Mouse (Mus musculus) forebrain, embryonic 13.5 days (tissue): Measurements from ENCODE around the gene Heatr4. TPM values are rescaled to one million over a fixed set of nuclear protein-coding genes. Genes with fewer than 3 reads are reported as not detected.
"Not testable (repeated sequence)": the region's sequence is repeated elsewhere in the genome, so short reads cannot be mapped to it uniquely, and the experiment has no call there.

Source experiments
- ATAC-seq: fragments of 200-750 bp; cut with Nextera tagmentation; 2 replicates; pipeline ENCODE4 v1.8.0; 2017
- H3K27ac ChIP-seq: fragments of 300-500 bp; sonication (generic); 2 replicates; pipeline ENCODE4 v1.5.1; 2015; ENCODE audit warnings: inconsistent platforms, mild to moderate bottlenecking, moderate library complexity
- H3K27me3 ChIP-seq: fragments of 300-500 bp; sonication (generic); 2 replicates; pipeline ENCODE4 v1.6.1; 2015; ENCODE audit warnings: mild to moderate bottlenecking, inconsistent platforms
- H3K36me3 ChIP-seq: fragments of 300-500 bp; sonication (generic); 2 replicates; pipeline ENCODE4 v1.6.1; 2015; ENCODE audit warnings: mild to moderate bottlenecking, inconsistent platforms; ENCODE audit not compliant: poor library complexity, severe bottlenecking
- H3K4me1 ChIP-seq: fragments of 300-500 bp; sonication (generic); 2 replicates; pipeline ENCODE4 v1.6.1; 2015; ENCODE audit warnings: inconsistent platforms
- H3K4me2 ChIP-seq: fragments of 300-500 bp; sonication (generic); 2 replicates; pipeline ENCODE4 v1.6.1; 2015; ENCODE audit warnings: inconsistent platforms, mild to moderate bottlenecking, moderate library complexity
- H3K4me3 ChIP-seq: fragments of 300-500 bp; sonication (generic); 2 replicates; pipeline ENCODE4 v1.5.1; 2015; ENCODE audit warnings: mild to moderate bottlenecking, inconsistent platforms
- H3K9ac ChIP-seq: fragments of 300-500 bp; sonication (generic); 2 replicates; pipeline ENCODE4 v1.6.1; 2015; ENCODE audit warnings: mild to moderate bottlenecking, inconsistent platforms
- H3K9me3 ChIP-seq: fragments of 300-500 bp; sonication (generic); replicated peaks from 2 replicates; pipeline ENCODE4 v1.6.1; 2016; ENCODE audit warnings: inconsistent platforms
- WGBS: fragments of 180-500 bp; shearing (Covaris S2); methylation state at CpG from one replicate; pipeline ENCODE4 v1.1.7; 2015; 5-methylcytosine and 5-hydroxymethylcytosine counted together
- polyA plus RNA-seq: library from polyadenylated mRNA; unstranded; fragments of >200 nt; fragmentation: Nextera tagmentation; extraction: Ambion mirVana; gene quantifications from 2 replicates; pipeline ENCODE4 v1.2.1, GENCODE M21; 2015

The Heatr4 gene
- 0.05 TPM in 1 of 2 replicates, not detected in the other for polyA plus RNA-seq

DNA sequence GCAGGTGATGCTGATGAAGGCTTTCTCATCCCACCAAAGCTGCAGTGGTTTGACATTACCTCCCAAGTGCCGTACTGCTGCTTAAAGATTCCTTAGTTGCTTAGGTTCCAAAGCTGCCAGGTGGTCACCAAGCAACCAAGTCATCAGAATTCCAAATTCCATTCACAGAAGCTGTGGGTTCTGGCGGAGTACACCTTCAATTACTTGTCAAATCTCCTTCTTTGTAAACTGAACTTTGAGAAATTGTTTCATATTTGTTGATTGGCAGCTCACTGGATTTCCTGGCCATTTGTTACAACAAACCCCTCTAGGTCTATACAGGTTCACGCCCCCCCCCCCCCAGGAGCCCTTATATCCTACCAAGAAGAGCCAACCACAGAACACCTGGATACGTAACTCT is at the start of gene Heatr4:
Heatr4 (minus strand) TSS at position 101 of the 400 bp plus-strand sequence.
- Histone ChIP-seq H3K36me3 (no peaks in the 10 kb centered on the region), H3K4me2 (no peak within 1 kb of the TSS), H3K4me3 (no peak within 1 kb of the TSS), H3K4me1 (peaks cover 11% of the 10 kb centered on the region; the same call in 1 of the 2 replicates), H3K9ac (no peak within 1 kb of the TSS), H3K27me3 (no peaks in the 10 kb centered on the region), H3K27ac (no peak within 1 kb of the TSS), H3K9me3 (no peaks in the 10 kb centered on the region)
- no peak for ATAC-seq
- WGBS: 74% methylated on average over 4 of the region's 4 CpGs

DNA sequence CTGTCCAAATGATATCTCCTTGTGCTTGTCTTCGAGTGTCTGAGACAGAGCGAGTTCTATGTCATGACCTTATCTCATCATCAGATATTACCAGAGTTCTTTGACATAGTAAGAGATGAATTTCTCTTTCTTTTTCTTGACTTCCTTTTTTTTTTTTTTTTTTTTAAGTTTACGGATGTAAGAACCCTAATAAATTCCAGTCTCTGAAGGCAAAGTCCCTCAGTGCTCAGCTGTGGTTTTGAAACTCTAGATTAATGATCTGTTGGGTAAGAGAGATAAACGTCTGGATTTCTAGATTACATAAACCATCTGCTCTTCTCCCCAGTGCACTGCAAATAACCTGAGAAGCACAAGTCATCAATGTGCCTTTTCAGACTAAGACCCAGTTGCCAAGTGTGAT is 49.5 kb upstream of the Heatr4 start:
- no peak overlapping the region for H3K4me3 ChIP-seq
- H3K4me1 ChIP-seq: no peaks in the 10 kb centered on the region
- no peaks in the 10 kb centered on the region for H3K9me3 ChIP-seq
- H3K36me3 ChIP-seq: no peaks in the 10 kb centered on the region
- WGBS: 86% methylated on average over 4 of the region's 4 CpGs
- no peak overlapping the region for H3K9ac ChIP-seq
- H3K27me3 ChIP-seq: no peaks in the 10 kb centered on the region
- ATAC-seq: no peak
- no peak overlapping the region for H3K4me2 ChIP-seq
- H3K27ac ChIP-seq: no peak overlapping the region

DNA sequence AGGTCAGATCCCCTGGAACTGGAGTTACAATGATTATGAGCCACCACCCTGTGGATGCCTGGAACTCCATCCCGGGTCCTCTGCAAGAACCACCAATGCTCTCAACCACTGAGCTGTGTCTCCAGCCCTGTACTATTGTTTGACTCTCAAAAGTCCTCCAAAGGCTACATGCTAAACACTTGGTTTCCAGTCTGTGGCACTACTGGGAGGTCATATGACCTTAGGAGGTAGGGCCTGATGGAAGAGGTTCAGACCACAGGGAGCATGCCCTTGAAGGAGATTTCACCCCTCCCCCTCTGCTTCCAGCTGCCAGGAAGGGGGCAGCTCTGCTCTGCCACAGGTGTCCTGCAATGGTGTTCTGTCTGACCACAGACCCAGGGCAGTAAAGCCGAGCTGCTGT is 48.6 kb upstream of the Heatr4 start:
- H3K9me3 ChIP-seq, H3K4me1 ChIP-seq, H3K4me2 ChIP-seq, H3K4me3 ChIP-seq, H3K27me3 ChIP-seq, H3K9ac ChIP-seq, ATAC-seq, H3K36me3 ChIP-seq, H3K27ac ChIP-seq: not testable (repeated sequence)
- 85% methylated on average over 2 of the region's 2 CpGs for WGBS

DNA sequence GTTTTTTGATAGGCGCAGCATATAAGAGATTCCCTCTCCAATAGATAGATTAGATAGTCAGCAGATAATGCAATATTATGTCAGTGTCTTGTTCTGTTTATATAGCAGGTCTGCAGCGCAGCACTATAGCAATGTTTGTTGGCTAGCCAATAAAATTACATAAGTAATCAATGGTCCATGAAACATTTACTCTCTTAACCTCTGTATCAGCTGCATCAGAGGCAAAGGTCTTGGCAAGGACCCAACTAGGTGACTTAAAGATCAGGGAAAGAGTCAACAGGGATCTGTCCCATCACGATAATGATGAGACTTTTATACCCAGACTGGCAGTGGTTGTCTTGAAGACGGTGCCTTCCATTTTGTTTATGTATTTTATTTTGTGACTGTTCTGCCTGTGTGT is 48.2 kb upstream of the Heatr4 start:
- H3K4me1 ChIP-seq: no peaks in the 10 kb centered on the region
- WGBS: 94% methylated on average over 4 of the region's 4 CpGs
- no peak overlapping the region for H3K4me2 ChIP-seq
- no peaks in the 10 kb centered on the region for H3K9me3 ChIP-seq
- no peak overlapping the region for H3K4me3 ChIP-seq
- H3K9ac ChIP-seq: no peak overlapping the region
- H3K27me3 ChIP-seq: no peaks in the 10 kb centered on the region
- no peak overlapping the region for H3K27ac ChIP-seq
- ATAC-seq: no peak
- H3K36me3 ChIP-seq: no peaks in the 10 kb centered on the region

DNA sequence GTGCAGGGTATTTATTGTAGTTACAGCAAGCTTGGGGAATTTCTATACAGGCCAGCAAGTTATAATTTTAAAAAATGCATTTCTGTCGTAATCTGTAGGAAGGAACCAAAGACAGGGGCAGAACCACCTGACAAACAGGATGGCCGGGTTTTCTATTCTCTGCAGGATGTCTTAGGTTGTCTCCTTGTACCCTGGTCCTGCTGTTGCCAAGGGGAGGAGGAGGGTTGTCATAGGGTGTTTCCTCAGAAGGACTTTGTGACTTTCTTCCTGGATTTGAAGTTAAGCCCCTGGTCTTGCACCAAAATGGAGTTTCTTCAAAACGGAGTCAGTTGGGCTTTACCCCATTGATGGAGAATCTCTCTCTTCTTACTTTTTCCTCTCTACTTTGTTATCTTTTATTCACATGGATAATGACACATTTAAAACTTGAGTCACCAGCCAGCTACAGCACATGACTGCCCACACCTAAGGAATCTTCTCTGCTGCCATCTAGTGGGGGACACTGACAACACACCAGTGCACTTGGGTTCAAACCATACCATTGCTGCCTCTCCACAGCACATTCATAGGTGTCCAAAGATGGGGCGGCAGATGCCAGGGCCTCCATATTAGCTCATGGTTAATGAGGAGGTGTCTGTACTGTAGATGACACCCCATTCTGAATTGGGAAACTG is 46.1 kb upstream of the Heatr4 start:
- Histone ChIP-seq H3K4me3 (no peak overlapping the region), H3K4me2 (no peak overlapping the region), H3K27me3 (no peaks in the 10 kb centered on the region), H3K4me1 (no peaks in the 10 kb centered on the region), H3K27ac (no peak overlapping the region), H3K9ac (no peak overlapping the region), H3K9me3 (no peaks in the 10 kb centered on the region), H3K36me3 (no peaks in the 10 kb centered on the region)
- ATAC-seq: peak; percentile 83
- 74% methylated on average over 4 of the region's 4 CpGs for WGBS

DNA sequence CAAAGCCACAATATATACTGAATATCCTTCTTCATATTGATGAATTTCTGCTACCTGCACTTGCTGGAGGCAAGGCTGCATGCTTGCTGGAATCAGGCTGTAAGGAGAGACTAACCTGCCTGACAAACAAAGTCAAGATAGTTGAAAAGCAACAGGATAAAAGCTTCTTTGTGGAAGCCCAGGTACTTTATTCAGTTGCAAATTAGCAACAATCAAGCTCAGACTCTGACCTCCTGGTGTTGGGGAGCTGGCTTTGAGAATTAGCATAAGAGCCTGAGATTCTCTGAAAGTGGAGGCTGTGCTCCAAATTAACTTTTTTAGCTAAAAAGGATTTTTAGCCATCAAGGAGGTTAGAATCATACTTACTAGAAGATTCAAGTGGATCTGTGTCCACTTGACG is 44.4 kb upstream of the Heatr4 start:
- WGBS: 73% methylated on average over 1 of the region's 1 CpGs
- not testable (repeated sequence) for H3K9me3 ChIP-seq, H3K9ac ChIP-seq, ATAC-seq, H3K27ac ChIP-seq, H3K4me3 ChIP-seq, H3K27me3 ChIP-seq, H3K4me1 ChIP-seq, H3K36me3 ChIP-seq, H3K4me2 ChIP-seq

DNA sequence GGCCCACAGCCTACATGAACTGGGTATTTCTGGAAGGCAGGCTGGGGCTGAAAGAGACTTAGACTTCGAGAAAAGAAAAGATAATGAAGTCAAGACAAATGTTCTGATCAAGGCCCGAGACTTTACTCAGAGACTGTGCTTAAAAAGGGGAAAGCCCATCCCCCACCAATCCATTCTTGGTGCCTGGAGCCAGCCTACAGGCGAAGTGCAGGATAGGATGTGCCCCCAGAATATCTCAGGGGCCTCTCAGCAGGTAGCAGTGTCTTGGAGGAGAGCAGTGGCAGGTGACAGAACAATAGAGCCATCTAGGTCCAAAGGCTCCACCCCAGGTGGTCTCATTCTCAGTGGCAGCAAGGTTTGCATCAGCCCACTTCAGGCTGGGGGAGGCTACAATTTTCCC is 43.7 kb upstream of the Heatr4 start:
- not testable (repeated sequence) for H3K4me2 ChIP-seq, H3K9me3 ChIP-seq, H3K27ac ChIP-seq, H3K4me1 ChIP-seq, ATAC-seq, H3K36me3 ChIP-seq, H3K27me3 ChIP-seq, H3K9ac ChIP-seq, H3K4me3 ChIP-seq
- WGBS: 34% methylated on average over 3 of the region's 3 CpGs

DNA sequence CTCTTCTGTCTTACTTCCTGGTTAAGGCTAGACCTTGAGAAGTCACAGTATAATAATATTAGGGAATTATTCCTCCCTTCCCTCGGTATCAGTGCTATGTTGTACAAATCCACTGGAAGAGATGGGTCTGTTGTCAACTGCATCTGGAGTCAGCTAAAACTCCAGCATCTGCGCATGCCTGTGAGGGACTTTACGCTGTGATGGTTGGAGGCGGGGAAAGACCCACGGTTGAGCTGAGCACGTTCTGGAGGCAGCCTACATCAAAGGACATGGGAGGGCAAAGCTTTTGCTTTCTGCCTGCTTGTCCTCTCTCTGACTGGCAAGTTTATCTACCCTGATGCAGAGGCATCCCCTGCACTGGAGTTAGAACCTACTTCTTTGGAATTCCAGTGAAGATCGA is 41.2 kb upstream of the Heatr4 start:
- WGBS: 86% methylated on average over 7 of the region's 7 CpGs
- Histone ChIP-seq H3K4me2 (no peak overlapping the region), H3K4me1 (no peaks in the 10 kb centered on the region), H3K4me3 (no peak overlapping the region), H3K9me3 (no peaks in the 10 kb centered on the region), H3K9ac (no peak overlapping the region), H3K27me3 (no peaks in the 10 kb centered on the region), H3K27ac (no peak overlapping the region), H3K36me3 (no peaks in the 10 kb centered on the region)
- no peak for ATAC-seq

DNA sequence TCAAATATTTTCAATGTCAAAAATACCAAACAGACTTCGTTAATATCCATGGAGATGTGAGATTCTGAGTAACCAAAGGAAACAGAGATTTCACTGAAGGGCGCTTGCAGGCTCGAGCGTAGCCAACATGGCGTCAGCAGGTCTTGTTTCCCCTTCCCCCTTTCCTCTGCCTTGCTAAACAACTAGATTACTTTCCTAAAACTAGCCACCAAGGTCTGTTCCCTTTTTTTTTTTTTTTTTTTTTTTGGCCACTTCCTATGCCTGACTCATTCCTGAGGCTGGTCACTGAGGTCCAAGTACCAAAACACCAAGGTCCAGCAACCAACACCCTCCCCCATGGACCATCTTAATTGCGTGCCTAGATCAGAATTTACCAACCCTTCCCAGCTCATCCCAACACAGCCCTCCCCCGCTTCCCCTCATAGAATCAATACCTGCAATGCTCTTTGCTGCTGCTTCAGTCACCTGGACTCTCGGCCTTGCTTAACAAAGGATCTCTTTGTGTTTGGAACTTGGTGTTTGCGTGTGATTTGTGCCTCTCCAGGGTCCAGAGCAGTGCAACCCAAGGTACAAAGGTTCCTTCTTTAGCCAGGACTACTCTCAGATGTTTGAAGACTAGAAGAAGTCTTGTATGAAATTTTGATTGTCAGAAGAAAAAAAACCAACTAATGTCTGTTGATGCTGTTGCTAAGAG is 38.5 kb upstream of the Heatr4 start:
- no peaks in the 10 kb centered on the region for H3K36me3 ChIP-seq
- no peaks in the 10 kb centered on the region for H3K9me3 ChIP-seq
- ATAC-seq: no peak
- no peak overlapping the region for H3K4me2 ChIP-seq
- no peak overlapping the region for H3K27ac ChIP-seq
- WGBS: 83% methylated on average over 9 of the region's 9 CpGs
- no peaks in the 10 kb centered on the region for H3K4me1 ChIP-seq
- H3K9ac ChIP-seq: no peak overlapping the region
- H3K4me3 ChIP-seq: no peak overlapping the region
- H3K27me3 ChIP-seq: no peaks in the 10 kb centered on the region

DNA sequence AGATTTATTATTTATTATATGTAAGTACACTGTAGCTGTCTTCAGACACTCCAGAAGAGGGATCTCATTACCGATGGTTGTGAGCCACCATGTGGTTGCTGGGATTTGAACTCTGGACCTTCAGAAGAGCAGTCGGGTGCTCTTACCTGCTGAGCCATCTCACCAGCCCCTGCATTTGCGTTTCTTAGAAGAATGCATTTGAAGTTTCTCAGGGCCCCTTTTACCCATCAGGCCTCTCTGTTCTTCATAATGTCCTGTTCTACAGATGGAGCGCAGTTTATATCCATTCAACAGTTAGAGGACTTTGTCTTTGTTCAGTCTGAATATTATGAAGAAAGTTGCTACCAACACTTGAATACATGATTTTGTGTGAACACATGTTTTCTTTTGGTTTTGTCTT is 37.6 kb upstream of the Heatr4 start:
- H3K9me3 ChIP-seq, ATAC-seq, H3K4me1 ChIP-seq, H3K9ac ChIP-seq, H3K27me3 ChIP-seq, H3K4me2 ChIP-seq, H3K36me3 ChIP-seq, H3K4me3 ChIP-seq, H3K27ac ChIP-seq: not testable (repeated sequence)
- 92% methylated on average over 4 of the region's 4 CpGs for WGBS

DNA sequence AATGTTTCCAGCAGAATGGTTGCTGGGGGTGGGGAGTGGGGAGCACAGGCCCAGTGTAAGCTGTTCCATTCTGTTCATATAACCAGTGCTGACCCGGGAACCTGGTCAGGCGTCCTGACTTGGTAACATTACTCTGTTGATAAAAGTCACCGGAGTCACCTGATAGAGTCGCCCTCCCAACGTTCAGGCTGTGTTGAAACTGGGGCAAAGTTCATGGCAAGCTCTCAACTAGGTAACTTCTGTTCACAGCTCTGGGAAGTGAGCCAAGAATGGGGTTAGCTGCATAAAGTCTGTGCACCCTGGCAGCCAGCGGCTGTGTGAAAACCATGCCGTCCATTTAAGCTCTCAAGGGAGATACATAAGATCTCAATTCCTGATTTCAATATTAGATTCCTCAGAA is 35.9 kb upstream of the Heatr4 start:
- ATAC-seq, H3K36me3 ChIP-seq: not testable (repeated sequence)

DNA sequence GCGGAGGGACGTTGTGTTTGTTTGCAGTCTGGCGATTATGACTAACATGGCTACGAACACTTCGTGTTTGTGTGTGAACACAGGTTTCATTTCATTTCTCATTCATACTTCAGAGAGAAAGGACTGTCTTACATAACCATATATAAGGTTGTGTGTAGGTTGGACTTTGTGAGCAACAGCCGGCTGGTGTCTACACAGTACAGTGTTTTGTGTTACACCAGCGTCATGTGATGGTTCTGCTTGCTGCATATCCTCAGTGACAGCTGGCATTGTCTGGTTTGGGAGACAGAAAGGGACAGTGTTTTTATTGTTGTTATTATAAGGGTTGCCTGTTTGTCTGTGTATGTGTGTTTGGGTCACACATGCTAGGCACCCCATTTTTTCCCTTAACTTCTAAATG is 29.0 kb upstream of the Heatr4 start:
- peaks cover 33% of the 10 kb centered on the region for H3K4me1 ChIP-seq
- no peak for ATAC-seq

More for the DNA sequence above, 35.9 kb upstream of the Heatr4 start:
- H3K4me2 ChIP-seq, H3K4me3 ChIP-seq, H3K9ac ChIP-seq, H3K27ac ChIP-seq, H3K27me3 ChIP-seq, H3K4me1 ChIP-seq, H3K9me3 ChIP-seq: not testable (repeated sequence)
- 70% methylated on average over 7 of the region's 7 CpGs for WGBS

DNA sequence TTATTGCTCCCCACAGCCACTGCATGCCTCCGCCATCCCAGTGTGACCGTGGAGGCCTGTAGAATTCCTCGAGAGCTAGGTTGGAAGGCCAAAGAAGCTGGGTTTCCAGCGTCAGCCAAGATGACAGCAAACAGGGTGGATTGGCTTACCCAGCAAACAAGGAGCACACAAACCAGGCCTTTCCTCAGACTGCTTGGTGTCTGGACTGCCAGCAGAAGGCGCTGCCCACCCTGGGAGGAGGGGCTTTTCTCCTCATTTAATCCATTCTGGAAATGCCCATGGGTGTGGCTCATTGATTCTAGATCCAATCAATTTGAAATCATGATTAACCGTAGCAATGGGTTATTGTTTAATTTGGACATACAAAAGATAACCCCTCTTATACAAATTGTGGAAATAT is 28.5 kb upstream of the Heatr4 start:
- no peak for ATAC-seq
- H3K9me3 ChIP-seq: no peaks in the 10 kb centered on the region
- H3K4me1 ChIP-seq: peaks cover 36% of the 10 kb centered on the region
- no peak overlapping the region for H3K4me3 ChIP-seq
- WGBS: 66% methylated on average over 6 of the region's 6 CpGs
- peaks cover 6% of the 10 kb centered on the region for H3K36me3 ChIP-seq
- no peaks in the 10 kb centered on the region for H3K27me3 ChIP-seq
- no peak overlapping the region for H3K4me2 ChIP-seq
- H3K9ac ChIP-seq: no peak overlapping the region
- peak overlapping the region; percentile 31; the same call in 1 of the 2 replicates for H3K27ac ChIP-seq

More for the DNA sequence above, 29.0 kb upstream of the Heatr4 start:
- H3K4me2 ChIP-seq: no peak overlapping the region
- H3K27ac ChIP-seq: no peak overlapping the region
- 95% methylated on average over 7 of the region's 7 CpGs for WGBS
- no peaks in the 10 kb centered on the region for H3K9me3 ChIP-seq
- H3K36me3 ChIP-seq: peaks cover 6% of the 10 kb centered on the region
- no peak overlapping the region for H3K9ac ChIP-seq
- H3K27me3 ChIP-seq: no peaks in the 10 kb centered on the region
- no peak overlapping the region for H3K4me3 ChIP-seq
